Mouse (Mus musculus): ENCODE results near the gene Vav3.

DNA sequence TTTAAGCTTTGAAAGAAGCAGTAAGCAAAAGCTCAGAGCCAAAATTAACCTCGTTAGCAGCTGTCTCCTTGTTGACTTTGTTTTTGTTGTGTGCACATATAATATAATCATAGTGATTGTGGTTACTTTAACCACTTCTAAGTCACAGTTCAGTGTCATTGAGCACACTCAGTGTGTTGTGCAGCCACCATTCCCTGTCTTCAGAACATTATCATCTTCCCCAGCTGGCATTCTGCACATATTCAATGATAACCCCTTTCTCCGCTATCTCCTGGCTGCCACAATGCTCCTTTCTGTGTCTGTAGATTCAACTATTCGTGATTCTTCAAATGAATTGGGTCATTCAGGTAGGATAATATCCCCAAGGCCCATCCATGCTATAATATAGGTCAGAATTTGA is 21.9 kb downstream of the Vav3 start:
- TF ChIP-seq CTCF (IDR thresholded peaks at IDR 0.05) (no peak), EP300 (IDR thresholded peaks at IDR 0.05; ENCODE audit: insufficient read depth, low read depth, low read length) (no peak), POLR2A (IDR thresholded peaks at IDR 0.05; ENCODE audit: insufficient read depth, low read depth, low read length) (no peak)
